Mouse (Mus musculus) forebrain, embryonic 16.5 days (tissue): ENCODE results near the gene Igfbp3. TPM values are rescaled to one million over a fixed set of nuclear protein-coding genes. Genes with fewer than 3 reads are reported as not detected.

Experiments used
- ATAC-seq: fragments of 200-750 bp; cut with Nextera tagmentation; 2 replicates; pipeline ENCODE4 v1.8.0; 2017; ENCODE audit warnings: mild to moderate bottlenecking, moderate library complexity
- H3K27ac ChIP-seq: fragments of 300-500 bp; sonication (generic); 2 replicates; pipeline ENCODE4 v1.5.1; 2014; ENCODE audit warnings: low read length, control low read depth
- H3K27me3 ChIP-seq: fragments of 300-500 bp; sonication (generic); replicated peaks from 2 replicates; pipeline ENCODE4 v1.6.1; 2014; ENCODE audit warnings: low read length; ENCODE audit not compliant: control insufficient read depth, insufficient read depth
- H3K36me3 ChIP-seq: fragments of 300-500 bp; sonication (generic); 2 replicates; pipeline ENCODE4 v1.6.1; 2014; ENCODE audit not compliant: control insufficient read depth, insufficient read depth
- H3K4me1 ChIP-seq: fragments of 300-500 bp; sonication (generic); replicated peaks from 2 replicates; pipeline ENCODE4 v1.6.1; 2014; ENCODE audit warnings: low read length; ENCODE audit not compliant: control insufficient read depth, insufficient read depth
- H3K4me2 ChIP-seq: fragments of 300-500 bp; sonication (generic); 2 replicates; pipeline ENCODE4 v1.6.1; 2014; ENCODE audit warnings: mild to moderate bottlenecking, low read length, control low read depth
- H3K4me3 ChIP-seq: fragments of 300-500 bp; sonication (generic); replicated peaks from 2 replicates; pipeline ENCODE4 v1.5.1; 2014; ENCODE audit warnings: mild to moderate bottlenecking, low read length, control low read depth
- H3K9ac ChIP-seq: fragments of 300-500 bp; sonication (generic); replicated peaks from 2 replicates; pipeline ENCODE4 v1.6.1; 2014; ENCODE audit warnings: low read depth, low read length, control low read depth
- H3K9me3 ChIP-seq: fragments of 300-500 bp; sonication (generic); 2 replicates; pipeline ENCODE4 v1.6.1; 2016; ENCODE audit warnings: low read length; ENCODE audit not compliant: control insufficient read depth
- WGBS: fragments of 180-500 bp; shearing (Covaris S2); extraction: QIAGEN DNeasy Blood & Tissue Kit; methylation state at CpG from one replicate; pipeline ENCODE4 v1.1.7; 2014; 5-methylcytosine and 5-hydroxymethylcytosine counted together
- polyA plus RNA-seq: library from polyadenylated mRNA; unstranded; fragments of >200 nt; fragmentation: Nextera tagmentation; extraction: Ambion mirVana; gene quantifications from 2 replicates; pipeline ENCODE4 v1.2.1, GENCODE M21; 2015

The Igfbp3 gene
- polyA plus RNA-seq: 51.1 and 62.5 TPM in 2 replicates

GRCm38 (mm10) chr11:7213501-7214341, at the start of gene Igfbp3:
Gene Igfbp3 (minus strand): TSS chr11:7213923.
- Histone ChIP-seq H3K9ac (peak within 1 kb of the TSS; percentile 86), H3K27ac (peak within 1 kb of the TSS; percentile 91), H3K36me3 (no peaks in the 10 kb centered on the region), H3K4me2 (peak within 1 kb of the TSS; percentile 90), H3K4me3 (peak within 1 kb of the TSS; percentile 76), H3K4me1 (peaks cover 20% of the 10 kb centered on the region), H3K27me3 (0 out of 2 replicates have a peak, but pooled peaks cover 4% of the 10 kb centered on the region), H3K9me3 (no peaks in the 10 kb centered on the region)
- peak; percentile 94 for ATAC-seq
- WGBS: under 1% methylated on average over 80 of the region's 104 CpGs

- H3K9ac ChIP-seq: no peak overlapping the region
- no peak overlapping the region for H3K27ac ChIP-seq
- WGBS: 94% methylated on average over 5 of the region's 5 CpGs
- no peaks in the 10 kb centered on the region for H3K27me3 ChIP-seq
- no peaks in the 10 kb centered on the region for H3K36me3 ChIP-seq
- ATAC-seq: no peak
- no peaks in the 10 kb centered on the region for H3K9me3 ChIP-seq
- no peak overlapping the region for H3K4me3 ChIP-seq
- no peaks in the 10 kb centered on the region for H3K4me1 ChIP-seq
- H3K4me2 ChIP-seq: no peak overlapping the region
These were observed 37.1 kb upstream of the Igfbp3 start for GRCm38 (mm10) chr11:7250870-7251269.

GRCm38 (mm10) chr11:7250415-7250814, 36.7 kb upstream of the Igfbp3 start:
- Histone ChIP-seq H3K9me3 (no peaks in the 10 kb centered on the region), H3K27ac (no peak overlapping the region), H3K4me2 (no peak overlapping the region), H3K27me3 (no peaks in the 10 kb centered on the region), H3K36me3 (no peaks in the 10 kb centered on the region), H3K9ac (no peak overlapping the region), H3K4me3 (no peak overlapping the region), H3K4me1 (no peaks in the 10 kb centered on the region)
- ATAC-seq: no peak
- 90% methylated on average over 2 of the region's 2 CpGs for WGBS

- no peak for ATAC-seq
These were observed 31.1 kb upstream of the Igfbp3 start for GRCm38 (mm10) chr11:7244782-7245181.

GRCm38 (mm10) chr11:7239041-7239740, 25.5 kb upstream of the Igfbp3 start:
- H3K4me1 ChIP-seq: no peaks in the 10 kb centered on the region
- 73% methylated on average over 4 of the region's 4 CpGs for WGBS
- no peak overlapping the region for H3K4me3 ChIP-seq
- no peak overlapping the region for H3K4me2 ChIP-seq
- H3K27ac ChIP-seq: no peak overlapping the region
- no peaks in the 10 kb centered on the region for H3K36me3 ChIP-seq
- H3K27me3 ChIP-seq: no peaks in the 10 kb centered on the region
- no peak overlapping the region for H3K9ac ChIP-seq
- ATAC-seq: no peak
- H3K9me3 ChIP-seq: no peaks in the 10 kb centered on the region

More at GRCm38 (mm10) chr11:7244782-7245181, 31.1 kb upstream of the Igfbp3 start:
- WGBS: 85% methylated on average over 1 of the region's 1 CpGs
- no peak overlapping the region for H3K27ac ChIP-seq
- no peak overlapping the region for H3K9ac ChIP-seq
- H3K9me3 ChIP-seq: no peaks in the 10 kb centered on the region
- no peak overlapping the region for H3K4me3 ChIP-seq
- no peaks in the 10 kb centered on the region for H3K36me3 ChIP-seq
- no peaks in the 10 kb centered on the region for H3K4me1 ChIP-seq
- no peaks in the 10 kb centered on the region for H3K27me3 ChIP-seq
- H3K4me2 ChIP-seq: no peak overlapping the region

- Histone ChIP-seq H3K27me3 (no peaks in the 10 kb centered on the region), H3K4me2 (no peak overlapping the region), H3K27ac (no peak overlapping the region), H3K36me3 (no peaks in the 10 kb centered on the region), H3K4me3 (no peak overlapping the region), H3K9ac (no peak overlapping the region), H3K4me1 (no peaks in the 10 kb centered on the region), H3K9me3 (no peaks in the 10 kb centered on the region)
- WGBS: 92% methylated on average over 6 of the region's 6 CpGs
- ATAC-seq: no peak
These were observed 24.8 kb upstream of the Igfbp3 start for GRCm38 (mm10) chr11:7238546-7238945.

- Histone ChIP-seq H3K9ac (no peak overlapping the region), H3K36me3 (no peaks in the 10 kb centered on the region), H3K27ac (no peak overlapping the region), H3K4me1 (no peaks in the 10 kb centered on the region), H3K27me3 (no peaks in the 10 kb centered on the region), H3K4me3 (no peak overlapping the region), H3K9me3 (no peaks in the 10 kb centered on the region), H3K4me2 (no peak overlapping the region)
- no peak for ATAC-seq
- WGBS: 81% methylated on average over 6 of the region's 6 CpGs
These were observed 24.0 kb upstream of the Igfbp3 start for GRCm38 (mm10) chr11:7237712-7238111.

GRCm38 (mm10) chr11:7236751-7237150, 23.0 kb upstream of the Igfbp3 start:
- Histone ChIP-seq H3K36me3 (no peaks in the 10 kb centered on the region), H3K9me3 (no peaks in the 10 kb centered on the region), H3K4me3 (no peak overlapping the region), H3K9ac (no peak overlapping the region), H3K4me2 (no peak overlapping the region), H3K27ac (no peak overlapping the region), H3K27me3 (no peaks in the 10 kb centered on the region), H3K4me1 (no peaks in the 10 kb centered on the region)
- 91% methylated on average over 2 of the region's 2 CpGs for WGBS
- no peak for ATAC-seq

GRCm38 (mm10) chr11:7234981-7235609, 21.4 kb upstream of the Igfbp3 start:
- H3K4me3 ChIP-seq: no peak overlapping the region
- no peaks in the 10 kb centered on the region for H3K36me3 ChIP-seq
- ATAC-seq: no peak
- WGBS: 58% methylated on average over 3 of the region's 3 CpGs
- no peak overlapping the region for H3K27ac ChIP-seq
- no peak overlapping the region for H3K9ac ChIP-seq
- no peak overlapping the region for H3K4me2 ChIP-seq
- no peaks in the 10 kb centered on the region for H3K27me3 ChIP-seq
- H3K9me3 ChIP-seq: no peaks in the 10 kb centered on the region
- H3K4me1 ChIP-seq: no peaks in the 10 kb centered on the region
